Mouse (Mus musculus) cerebellum, adult 2 months (tissue): ENCODE data around the gene 2210408I21Rik. TPM values are rescaled to one million over a fixed set of nuclear protein-coding genes. Genes with fewer than 3 reads are reported as not detected.

Experiments used
- DNase-seq, 2 experiments: peaks; one replicate each; pipeline ENCODE4 v3.0.0; 2021
- H3K27ac ChIP-seq: fragments of 200-500 bp; 2 replicates; pipeline ENCODE4 v1.5.1; 2012; ENCODE audit warnings: low read length, control low read depth, inconsistent platforms; ENCODE audit not compliant: insufficient read depth
- H3K27me3 ChIP-seq: fragments of 200-500 bp; 2 replicates; pipeline ENCODE4 v1.6.1; 2012; ENCODE audit warnings: inconsistent platforms, mild to moderate bottlenecking, low read length, moderate library complexity; ENCODE audit not compliant: control insufficient read depth, insufficient read depth
- H3K4me1 ChIP-seq: fragments of 200-500 bp; 2 replicates; pipeline ENCODE4 v1.6.1; 2011; ENCODE audit warnings: low read length; ENCODE audit not compliant: control insufficient read depth, insufficient read depth
- H3K4me3 ChIP-seq: fragments of 200-500 bp; replicated peaks from 2 replicates; pipeline ENCODE3; 2011; ENCODE audit warnings: mild to moderate bottlenecking, low read depth, low read length, control low read depth; ENCODE audit not compliant: insufficient read depth
- CTCF ChIP-seq: fragments of 200-500 bp; IDR thresholded peaks from 2 replicates; pipeline ENCODE4 v1.5.1; 2011; ENCODE audit warnings: low read depth, mild to moderate bottlenecking, control low read depth, low read length, moderate library complexity, borderline replicate concordance; ENCODE audit not compliant: insufficient read depth
- POLR2A ChIP-seq: fragments of 200-500 bp; IDR thresholded peaks from 2 replicates; pipeline ENCODE4 v1.6.1; 2011; ENCODE audit warnings: low read length, control low read depth, borderline replicate concordance; ENCODE audit not compliant: insufficient read depth
- WGBS: fragments of 180-500 bp; shearing (Covaris S2); methylation state at CpG from one replicate; pipeline ENCODE4 v1.1.7; 2018; 5-methylcytosine and 5-hydroxymethylcytosine counted together
- polyA plus RNA-seq: library from polyadenylated mRNA; depleted of rRNA; stranded (reverse); fragments of >200 nt; gene quantifications from 2 replicates; pipeline ENCODE4 v1.2.3, GENCODE M21; 2012

Gene 2210408I21Rik
- polyA plus RNA-seq, 1 experiment: 5.4 TPM

GRCm38 (mm10) chr13:77140890-77141289 is 5.5 kb downstream of the 2210408I21Rik start:
- TF ChIP-seq POLR2A: no peak
- no peak for TF ChIP-seq CTCF
- Histone ChIP-seq H3K27ac (no peak overlapping the region), H3K4me1 (no peaks in the 10 kb centered on the region), H3K27me3 (no peaks in the 10 kb centered on the region), H3K4me3 (no peak overlapping the region)
- no peak for DNase-seq
- WGBS: 87% methylated on average over 2 of the region's 2 CpGs

DNA sequence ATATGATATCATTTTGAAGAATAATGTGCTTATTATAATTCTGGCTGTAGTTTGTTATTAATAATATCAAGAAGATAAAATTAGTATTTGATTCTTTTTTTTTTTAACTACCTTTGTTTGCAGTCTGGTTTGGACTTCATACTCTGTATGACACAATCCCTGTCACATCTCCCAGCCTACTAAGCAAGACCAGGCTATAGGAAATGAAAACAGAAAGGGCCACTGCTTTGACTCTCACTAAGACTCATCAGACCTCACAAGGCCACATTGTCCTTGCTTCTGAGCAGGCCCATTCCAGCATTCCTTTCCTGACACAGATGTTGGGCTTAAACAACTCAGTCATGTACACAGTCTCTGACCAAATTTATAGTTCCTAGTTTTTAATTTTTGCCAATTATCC is 42.6 kb downstream of the 2210408I21Rik start:
- no peaks in the 10 kb centered on the region for H3K4me1 ChIP-seq
- no peaks in the 10 kb centered on the region for H3K27me3 ChIP-seq
- no peak for DNase-seq
- no peak overlapping the region for H3K27ac ChIP-seq
- H3K4me3 ChIP-seq: no peak overlapping the region
- TF ChIP-seq POLR2A (no peak), CTCF (no peak)

- TF ChIP-seq CTCF (no peak), POLR2A (no peak)
- DNase-seq: no peak
- Histone ChIP-seq H3K4me3 (no peak overlapping the region), H3K27ac (no peak overlapping the region), H3K4me1 (no peaks in the 10 kb centered on the region), H3K27me3 (no peaks in the 10 kb centered on the region)
- 83% methylated on average over 8 of the region's 8 CpGs for WGBS
These were observed 55.3 kb downstream of the 2210408I21Rik start for GRCm38 (mm10) chr13:77190606-77191005.

GRCm38 (mm10) chr13:77192201-77192600 is 56.9 kb downstream of the 2210408I21Rik start:
- H3K4me1 ChIP-seq: no peaks in the 10 kb centered on the region
- DNase-seq: no peak
- H3K27me3 ChIP-seq: no peaks in the 10 kb centered on the region
- no peak overlapping the region for H3K4me3 ChIP-seq
- no peak overlapping the region for H3K27ac ChIP-seq
- no peak for TF ChIP-seq CTCF
- no peak for TF ChIP-seq POLR2A
- WGBS: 59% methylated on average over 2 of the region's 2 CpGs

DNA sequence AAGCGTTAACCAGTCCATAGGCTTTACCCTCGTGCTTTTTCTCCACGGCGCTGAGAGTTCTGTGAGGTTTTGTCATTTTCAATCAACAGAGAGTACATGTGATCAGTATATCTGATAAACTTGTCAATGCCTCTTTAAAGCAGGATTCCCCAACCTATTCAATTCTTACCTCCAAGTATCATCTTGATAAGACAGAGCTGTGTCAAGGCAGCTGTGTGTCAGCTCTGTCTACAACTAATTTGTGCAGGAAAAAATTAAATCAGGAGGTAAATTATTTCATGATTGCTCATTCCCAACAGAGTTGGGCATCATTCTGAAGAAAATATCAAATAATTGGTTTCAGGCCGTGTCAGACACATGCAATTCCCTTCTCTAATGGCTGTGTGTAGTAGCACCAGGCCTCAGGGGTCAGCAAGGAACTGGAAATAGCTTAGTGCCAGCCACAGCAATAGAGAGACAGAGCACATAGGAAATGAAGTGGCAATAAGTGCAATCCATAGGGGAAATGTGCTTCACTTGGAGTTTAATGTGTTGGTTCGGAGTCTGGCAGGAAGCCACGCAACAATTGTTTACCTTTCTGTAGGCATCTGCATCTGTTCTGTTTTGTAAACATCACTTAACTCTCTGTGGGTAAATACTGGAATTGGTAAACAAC is 73.6 kb downstream of the 2210408I21Rik start:
- TF ChIP-seq CTCF: no peak
- TF ChIP-seq POLR2A: no peak
- H3K27me3 ChIP-seq: no peaks in the 10 kb centered on the region
- H3K27ac ChIP-seq: no peak overlapping the region
- no peak for DNase-seq
- H3K4me3 ChIP-seq: no peak overlapping the region
- WGBS: 86% methylated on average over 7 of the region's 7 CpGs
- H3K4me1 ChIP-seq: no peaks in the 10 kb centered on the region

DNA sequence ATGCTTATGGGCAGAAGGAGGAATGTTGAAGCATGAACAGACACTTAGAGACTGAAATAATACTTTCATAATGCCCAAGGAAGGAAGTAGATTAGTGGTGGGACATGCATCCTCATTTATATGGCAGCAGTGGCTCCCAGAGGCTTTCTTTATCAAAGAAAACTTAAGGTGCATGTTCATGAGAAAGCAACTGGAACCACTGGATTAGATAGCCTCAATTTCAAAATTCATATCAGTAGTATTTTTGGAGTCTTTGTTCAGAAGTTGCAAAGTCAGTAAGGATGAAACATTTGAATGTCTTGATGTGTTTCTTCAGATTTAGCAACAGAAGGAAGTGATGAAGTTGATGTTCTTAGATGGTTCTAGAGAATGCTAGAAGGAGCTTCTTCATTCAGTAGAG is 77.9 kb downstream of the 2210408I21Rik start:
- Histone ChIP-seq H3K4me1 (no peaks in the 10 kb centered on the region), H3K4me3 (no peak overlapping the region), H3K27me3 (no peaks in the 10 kb centered on the region), H3K27ac (no peak overlapping the region)
- no peak for DNase-seq
- no peak for TF ChIP-seq POLR2A
- TF ChIP-seq CTCF: no peak

- WGBS: 84% methylated on average over 2 of the region's 2 CpGs
- DNase-seq: no peak
- no peak overlapping the region for H3K4me3 ChIP-seq
- H3K27me3 ChIP-seq: no peaks in the 10 kb centered on the region
- no peak overlapping the region for H3K27ac ChIP-seq
- TF ChIP-seq CTCF (no peak), POLR2A (no peak)
- H3K4me1 ChIP-seq: no peaks in the 10 kb centered on the region
These were observed 80.1 kb downstream of the 2210408I21Rik start for GRCm38 (mm10) chr13:77215460-77215859.

- Histone ChIP-seq H3K4me3 (no peak overlapping the region), H3K4me1 (no peaks in the 10 kb centered on the region), H3K27me3 (no peaks in the 10 kb centered on the region), H3K27ac (no peak overlapping the region)
- no peak for TF ChIP-seq CTCF
- no peak for DNase-seq
- WGBS: 80% methylated on average over 4 of the region's 4 CpGs
These were observed 82.4 kb downstream of the 2210408I21Rik start for GRCm38 (mm10) chr13:77217672-77218280.
